Mouse (Mus musculus) hindlimb bud, embryonic 11.5 days (tissue): ENCODE results near the gene Hydin.
A peak's percentile ranks its signal among the peaks of the same experiment; 100 is the strongest.
"Not testable (repeated sequence)": the region's sequence is repeated elsewhere in the genome, so short reads cannot be mapped to it uniquely, and the experiment has no call there.

Source experiments
- DNase-seq: peaks from one replicate; pipeline ENCODE4 v3.0.0-alpha.2; 2012; ENCODE audit warnings: low read depth, low spot score; ENCODE audit errors: extremely low spot score

Hydin gene

GRCm38 (mm10) chr8:110508766-110509165 lies 242.0 kb downstream of the Hydin start:
- no peak for DNase-seq

GRCm38 (mm10) chr8:110519790-110520189 lies 253.0 kb downstream of the Hydin start:
- no peak for DNase-seq

- no peak for DNase-seq
These were observed 255.1 kb downstream of the Hydin start for GRCm38 (mm10) chr8:110521851-110522250.

- not testable (repeated sequence) for DNase-seq
These were observed 255.7 kb downstream of the Hydin start for GRCm38 (mm10) chr8:110522495-110522894.

- DNase-seq: no peak
These were observed 256.2 kb downstream of the Hydin start for GRCm38 (mm10) chr8:110522985-110523384.

- no peak for DNase-seq
These were observed 258.5 kb downstream of the Hydin start for GRCm38 (mm10) chr8:110525229-110525628.

GRCm38 (mm10) chr8:110530008-110530762 lies 263.4 kb downstream of the Hydin start:
- DNase-seq: no peak

- DNase-seq: no peak
These were observed 267.0 kb downstream of the Hydin start for GRCm38 (mm10) chr8:110533781-110534180.

GRCm38 (mm10) chr8:110537849-110538248 lies 271.1 kb downstream of the Hydin start:
- no peak for DNase-seq

- DNase-seq: no peak
These were observed 283.6 kb downstream of the Hydin start for GRCm38 (mm10) chr8:110550343-110550742.

GRCm38 (mm10) chr8:110552111-110552510 lies 285.3 kb downstream of the Hydin start:
- not testable (repeated sequence) for DNase-seq

GRCm38 (mm10) chr8:110592641-110593040 lies 325.9 kb downstream of the Hydin start:
- DNase-seq: no peak

GRCm38 (mm10) chr8:110594164-110594563 lies 327.4 kb downstream of the Hydin start:
- DNase-seq: no peak

- DNase-seq: no peak
These were observed 337.8 kb downstream of the Hydin start for GRCm38 (mm10) chr8:110604556-110604955.

- DNase-seq: no peak
These were observed 338.7 kb downstream of the Hydin start for GRCm38 (mm10) chr8:110605401-110606015.

GRCm38 (mm10) chr8:110615730-110616129 lies 349.0 kb downstream of the Hydin start:
- DNase-seq: no peak

GRCm38 (mm10) chr8:110617801-110618358 lies 351.1 kb downstream of the Hydin start:
- DNase-seq: no peak

GRCm38 (mm10) chr8:110618391-110619207 lies 351.8 kb downstream of the Hydin start, which contains the start of gene Vac14:
TSS of gene Vac14 (plus strand) at chr8:110618585.
- DNase-seq: peak; percentile 62

- no peak for DNase-seq
These were observed 352.4 kb downstream of the Hydin start for GRCm38 (mm10) chr8:110619208-110619574.

- DNase-seq: no peak
These were observed 353.1 kb downstream of the Hydin start for GRCm38 (mm10) chr8:110619919-110620318.

- DNase-seq: no peak
These were observed 359.7 kb downstream of the Hydin start for GRCm38 (mm10) chr8:110626431-110626830.
